Mouse (Mus musculus) CH12.LX (cell line): Measurements from ENCODE around the gene Cipc.

ENCODE experiments used
- CTCF ChIP-seq, 2 experiments: IDR thresholded peaks in 1 of 2; conservative IDR thresholded peaks in 1 of 2; 2 replicates each; pipeline ENCODE4 v1.5.1; 2011 to 2012; ENCODE audit warnings: low read depth in 2 of 2, low read length in 2 of 2, improper control_type of control experiment in 1 of 2, inconsistent platforms in 1 of 2, mild to moderate bottlenecking in 1 of 2, moderate library complexity in 1 of 2
- GABPA ChIP-seq: IDR thresholded peaks from 2 replicates; pipeline ENCODE4 v1.6.1; 2012; ENCODE audit warnings: low read depth, low read length, improper control_type of control experiment, inconsistent platforms; ENCODE audit not compliant: insufficient replicate concordance
- MAZ ChIP-seq: IDR thresholded peaks from 2 replicates; pipeline ENCODE4 v1.6.1; 2012; ENCODE audit warnings: low read depth, mild to moderate bottlenecking, inconsistent platforms, low read length, improper control_type of control experiment, moderate library complexity
- POLR2A ChIP-seq: IDR thresholded peaks from 2 replicates; pipeline ENCODE4 v1.6.1; 2011; ENCODE audit warnings: low read depth, mild to moderate bottlenecking, improper control_type of control experiment, low read length
- TBP ChIP-seq: conservative IDR thresholded peaks from 2 replicates; pipeline ENCODE4 v1.6.1; 2011; ENCODE audit warnings: low read depth, low read length, improper control_type of control experiment
- ZNF384 ChIP-seq: IDR thresholded peaks from 2 replicates; pipeline ENCODE4 v1.6.1; 2012; ENCODE audit warnings: low read depth, low read length, improper control_type of control experiment, inconsistent platforms

- TF ChIP-seq POLR2A (no peak), CTCF (conservative IDR thresholded peaks at IDR 0.05 in 1 of 2, IDR thresholded peaks at IDR 0.05 in 1 of 2; ENCODE audit: low read depth in 2 of 2, low read length in 2 of 2) (no peak), TBP (no peak), GABPA (no peak), MAZ (no peak), ZNF384 (no peak)
These were observed 32.1 kb upstream of the Cipc start for GRCm38 (mm10) chr12:86914756-86915155.
